Mouse (Mus musculus) stomach, embryonic 16.5 days (tissue): ENCODE data around the gene Kctd12. TPM values are rescaled to one million over a fixed set of nuclear protein-coding genes. Genes with fewer than 3 reads are reported as not detected.

Experiments used
- ATAC-seq: fragments of 200-750 bp; cut with Nextera tagmentation; 2 replicates; pipeline ENCODE4 v1.8.0; 2017; ENCODE audit warnings: moderate number of reproducible peaks, moderate TSS enrichment; ENCODE audit not compliant: insufficient read depth, low FRiP score
- H3K27ac ChIP-seq: fragments of 300-500 bp; sonication (generic); 2 replicates; pipeline ENCODE4 v1.5.1; 2014; ENCODE audit warnings: low read length
- H3K27me3 ChIP-seq: fragments of 300-500 bp; sonication (generic); 2 replicates; pipeline ENCODE4 v1.6.1; 2014; ENCODE audit warnings: low read length, control low read depth, mixed read lengths; ENCODE audit not compliant: control insufficient read depth, insufficient read depth
- H3K36me3 ChIP-seq: fragments of 300-500 bp; sonication (generic); 2 replicates; pipeline ENCODE4 v1.6.1; 2014; ENCODE audit warnings: low read length; ENCODE audit not compliant: control insufficient read depth, insufficient read depth
- H3K4me1 ChIP-seq: fragments of 300-500 bp; sonication (generic); 2 replicates; pipeline ENCODE4 v1.6.1; 2014; ENCODE audit warnings: low read length, control low read depth, mixed read lengths; ENCODE audit not compliant: control insufficient read depth, insufficient read depth
- H3K4me2 ChIP-seq: fragments of 300-500 bp; sonication (generic); 2 replicates; pipeline ENCODE4 v1.6.1; 2014; ENCODE audit warnings: low read depth, low read length, mixed read lengths
- H3K4me3 ChIP-seq: fragments of 300-500 bp; sonication (generic); replicated peaks from 2 replicates; pipeline ENCODE4 v1.5.1; 2014; ENCODE audit warnings: mild to moderate bottlenecking, low read length
- H3K9ac ChIP-seq: fragments of 300-500 bp; sonication (generic); 2 replicates; pipeline ENCODE4 v1.6.1; 2014; ENCODE audit warnings: low read length
- H3K9me3 ChIP-seq: fragments of 300-500 bp; sonication (generic); replicated peaks from 2 replicates; pipeline ENCODE4 v1.6.1; 2016; ENCODE audit warnings: low read length, control low read depth; ENCODE audit not compliant: control insufficient read depth
- WGBS: fragments of 180-500 bp; shearing (Covaris S2); extraction: QIAGEN DNeasy Blood & Tissue Kit; methylation state at CpG from one replicate; pipeline ENCODE4 v1.1.7; 2014; 5-methylcytosine and 5-hydroxymethylcytosine counted together
- polyA plus RNA-seq: library from polyadenylated mRNA; unstranded; fragments of >200 nt; fragmentation: Nextera tagmentation; extraction: Ambion mirVana; gene quantifications from 2 replicates; pipeline ENCODE4 v1.2.1, GENCODE M21; 2015

The Kctd12 gene
- polyA plus RNA-seq, 1 experiment from 2014 or later: 18.3 TPM

- Histone ChIP-seq H3K27ac (no peak overlapping the region), H3K4me1 (0 out of 2 replicates have a peak, but pooled peaks cover 2% of the 10 kb centered on the region), H3K4me3 (peak overlapping the region; percentile 39), H3K27me3 (no peaks in the 10 kb centered on the region), H3K9me3 (no peaks in the 10 kb centered on the region), H3K4me2 (peak overlapping the region; percentile 43), H3K36me3 (no peaks in the 10 kb centered on the region), H3K9ac (no peak overlapping the region)
- ATAC-seq: no peak
- WGBS: 8% methylated on average over 10 of the region's 10 CpGs
These were observed 2.6 kb downstream of the Kctd12 start for GRCm38 (mm10) chr14:102979831-102980230.

- no peaks in the 10 kb centered on the region for H3K36me3 ChIP-seq
- no peak overlapping the region for H3K27ac ChIP-seq
- H3K9ac ChIP-seq: no peak overlapping the region
- H3K27me3 ChIP-seq: no peaks in the 10 kb centered on the region
- H3K4me3 ChIP-seq: no peak overlapping the region
- 84% methylated on average over 6 of the region's 6 CpGs for WGBS
- 0 out of 2 replicates have a peak, but pooled peaks cover 1% of the 10 kb centered on the region for H3K4me1 ChIP-seq
- no peak overlapping the region for H3K4me2 ChIP-seq
- no peaks in the 10 kb centered on the region for H3K9me3 ChIP-seq
- ATAC-seq: no peak
These were observed 6.6 kb downstream of the Kctd12 start for GRCm38 (mm10) chr14:102975865-102976264.

- Histone ChIP-seq H3K36me3 (no peaks in the 10 kb centered on the region), H3K4me3 (no peak overlapping the region), H3K9ac (no peak overlapping the region), H3K27ac (no peak overlapping the region), H3K4me1 (no peaks in the 10 kb centered on the region), H3K9me3 (no peaks in the 10 kb centered on the region), H3K4me2 (no peak overlapping the region), H3K27me3 (no peaks in the 10 kb centered on the region)
- WGBS: 65% methylated on average over 5 of the region's 5 CpGs
- ATAC-seq: no peak
These were observed 13.6 kb downstream of the Kctd12 start for GRCm38 (mm10) chr14:102968824-102969223.

- no peaks in the 10 kb centered on the region for H3K9me3 ChIP-seq
- no peaks in the 10 kb centered on the region for H3K27me3 ChIP-seq
- no peak overlapping the region for H3K9ac ChIP-seq
- H3K4me3 ChIP-seq: no peak overlapping the region
- H3K4me2 ChIP-seq: no peak overlapping the region
- H3K4me1 ChIP-seq: no peaks in the 10 kb centered on the region
- H3K27ac ChIP-seq: no peak overlapping the region
- ATAC-seq: no peak
- WGBS: 46% methylated on average over 7 of the region's 7 CpGs
- H3K36me3 ChIP-seq: no peaks in the 10 kb centered on the region
These were observed 16.2 kb downstream of the Kctd12 start for GRCm38 (mm10) chr14:102966241-102966640.

- no peaks in the 10 kb centered on the region for H3K27me3 ChIP-seq
- WGBS: 38% methylated on average over 1 of the region's 1 CpGs
- ATAC-seq: no peak
These were observed 16.6 kb downstream of the Kctd12 start for GRCm38 (mm10) chr14:102965841-102966240.

GRCm38 (mm10) chr14:102962019-102962418 is 20.4 kb downstream of the Kctd12 start:
- Histone ChIP-seq H3K9ac (no peak overlapping the region), H3K27ac (no peak overlapping the region), H3K4me3 (no peak overlapping the region), H3K9me3 (no peaks in the 10 kb centered on the region), H3K36me3 (no peaks in the 10 kb centered on the region), H3K4me1 (no peaks in the 10 kb centered on the region), H3K4me2 (no peak overlapping the region), H3K27me3 (no peaks in the 10 kb centered on the region)
- ATAC-seq: no peak
- WGBS: 91% methylated on average over 2 of the region's 2 CpGs

More at GRCm38 (mm10) chr14:102965841-102966240, 16.6 kb downstream of the Kctd12 start:
- Histone ChIP-seq H3K4me2 (no peak overlapping the region), H3K27ac (no peak overlapping the region), H3K9me3 (no peaks in the 10 kb centered on the region), H3K9ac (no peak overlapping the region), H3K4me1 (no peaks in the 10 kb centered on the region), H3K4me3 (no peak overlapping the region), H3K36me3 (no peaks in the 10 kb centered on the region)

GRCm38 (mm10) chr14:102953511-102953910 is 28.9 kb downstream of the Kctd12 start:
- no peak overlapping the region for H3K9ac ChIP-seq
- 26% methylated on average over 8 of the region's 8 CpGs for WGBS
- H3K4me3 ChIP-seq: no peak overlapping the region
- H3K36me3 ChIP-seq: no peaks in the 10 kb centered on the region
- H3K27ac ChIP-seq: no peak overlapping the region
- no peak overlapping the region for H3K4me2 ChIP-seq
- no peaks in the 10 kb centered on the region for H3K27me3 ChIP-seq
- H3K4me1 ChIP-seq: no peaks in the 10 kb centered on the region
- ATAC-seq: no peak
- no peaks in the 10 kb centered on the region for H3K9me3 ChIP-seq

GRCm38 (mm10) chr14:102951974-102952373 is 30.5 kb downstream of the Kctd12 start:
- Histone ChIP-seq H3K36me3 (no peaks in the 10 kb centered on the region), H3K4me3 (no peak overlapping the region), H3K4me2 (no peak overlapping the region), H3K27me3 (no peaks in the 10 kb centered on the region), H3K9me3 (no peaks in the 10 kb centered on the region), H3K4me1 (no peaks in the 10 kb centered on the region), H3K9ac (no peak overlapping the region), H3K27ac (no peak overlapping the region)
- ATAC-seq: no peak
- 53% methylated on average over 1 of the region's 1 CpGs for WGBS

- Histone ChIP-seq H3K4me3 (no peak overlapping the region), H3K4me2 (no peak overlapping the region)
These were observed 34.6 kb downstream of the Kctd12 start for GRCm38 (mm10) chr14:102947796-102948195.

More at GRCm38 (mm10) chr14:102947796-102948195, 34.6 kb downstream of the Kctd12 start:
- Histone ChIP-seq H3K27me3 (no peaks in the 10 kb centered on the region), H3K36me3 (no peaks in the 10 kb centered on the region), H3K27ac (no peak overlapping the region), H3K9ac (no peak overlapping the region), H3K4me1 (no peaks in the 10 kb centered on the region; the same call in 1 of the 2 replicates), H3K9me3 (no peaks in the 10 kb centered on the region)
- 85% methylated on average over 2 of the region's 2 CpGs for WGBS
- no peak for ATAC-seq
